Mouse (Mus musculus) splenic B cell, adult 2 months (primary cell): ENCODE results near the gene Rhog.

ENCODE experiments used
- DNase-seq: peaks from one replicate; pipeline ENCODE4 v3.0.0-alpha.2; 2011; ENCODE audit warnings: low read depth, low spot score
- H3K27me3 ChIP-seq: 2 replicates; pipeline ENCODE4 v1.6.1; 2012; ENCODE audit warnings: mild to moderate bottlenecking, low read length, moderate library complexity, mixed read lengths; ENCODE audit not compliant: control insufficient read depth, poor library complexity, insufficient read depth, severe bottlenecking
- H3K36me3 ChIP-seq: 2 replicates; pipeline ENCODE4 v1.6.1; 2012; ENCODE audit warnings: mild to moderate bottlenecking, low read length, moderate library complexity, mixed read lengths; ENCODE audit not compliant: control insufficient read depth, poor library complexity, insufficient read depth, severe bottlenecking

The Rhog gene

DNA sequence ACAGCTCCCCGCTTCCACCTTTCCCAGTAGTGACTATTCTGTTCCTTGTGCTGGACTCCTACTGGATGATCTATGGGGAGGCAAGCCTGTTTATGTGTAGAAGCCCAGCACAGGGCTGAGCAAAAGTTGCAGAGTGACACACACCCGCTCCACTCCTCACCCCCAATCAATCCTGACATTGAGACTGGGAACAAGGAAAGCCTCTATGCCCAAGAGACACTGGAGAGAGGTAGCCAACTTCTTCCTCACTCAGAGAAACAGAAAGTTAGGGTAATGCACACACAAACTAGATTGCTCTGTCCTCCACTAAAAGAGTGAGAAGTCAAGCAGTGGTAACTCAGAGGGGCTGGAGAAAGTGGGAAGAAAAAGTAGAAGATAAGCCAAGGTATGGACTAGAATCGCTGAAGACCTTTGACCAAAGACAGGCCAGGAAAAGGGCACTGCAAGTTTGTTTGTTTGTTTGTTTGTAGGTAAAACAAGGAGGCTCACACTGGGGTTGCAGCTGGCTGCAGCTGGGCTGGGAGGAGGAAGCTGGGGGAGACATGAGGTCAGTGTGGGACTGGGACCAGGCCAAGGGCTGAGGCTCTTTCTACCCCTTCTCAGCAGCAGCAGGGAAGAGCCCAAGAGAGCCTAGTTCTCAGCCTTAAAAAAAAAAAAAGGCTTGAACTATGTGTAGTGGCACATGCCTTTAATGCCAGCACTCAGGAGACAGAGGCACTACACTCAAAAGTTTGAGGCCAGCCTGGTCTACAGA lies 10.9 kb downstream of the Rhog start:
- no peaks in the 10 kb centered on the region for H3K27me3 ChIP-seq
- H3K36me3 ChIP-seq: peaks cover 2% of the 10 kb centered on the region
- DNase-seq: no peak

DNA sequence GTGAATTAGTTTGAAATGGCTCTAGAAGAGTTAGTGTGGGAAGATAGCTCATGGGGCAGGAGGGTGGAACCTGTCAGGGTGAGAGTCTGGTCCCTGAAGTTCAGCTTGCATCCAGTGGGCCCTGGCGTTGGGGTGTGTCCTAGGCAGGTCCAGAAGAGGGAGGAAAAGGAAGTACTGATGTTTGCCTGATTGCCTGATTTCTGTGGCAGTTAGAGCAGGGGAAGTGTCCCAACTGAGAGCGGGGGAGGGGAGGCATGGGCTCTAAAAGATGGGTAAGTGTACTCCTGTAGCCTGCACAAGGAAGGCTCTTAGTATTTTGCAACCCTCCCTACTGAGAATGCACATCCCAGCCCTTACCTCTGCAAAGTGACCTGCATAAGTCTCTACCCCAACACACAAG lies 12.0 kb downstream of the Rhog start:
- Histone ChIP-seq H3K36me3 (peaks cover 2% of the 10 kb centered on the region), H3K27me3 (no peaks in the 10 kb centered on the region)
- peak; percentile 41 for DNase-seq

DNA sequence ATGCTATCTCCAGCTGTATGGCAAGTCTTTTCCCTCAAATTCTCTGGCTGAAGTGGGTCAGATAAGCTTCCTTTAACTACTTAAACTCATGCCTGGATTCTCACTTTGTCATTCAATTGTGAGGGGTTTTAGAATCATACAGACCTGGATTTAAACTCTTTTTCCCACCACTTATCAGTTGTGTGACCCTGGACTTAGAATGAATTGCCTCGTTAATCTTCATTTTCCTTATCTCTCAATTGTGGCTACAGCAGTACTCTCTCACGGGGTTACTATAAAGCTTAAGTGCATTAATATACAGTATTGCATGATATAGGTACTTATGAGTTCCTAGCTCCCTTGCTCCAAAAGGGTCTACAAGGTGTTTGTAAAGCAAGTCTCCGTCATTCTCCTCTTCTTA lies 12.9 kb downstream of the Rhog start:
- DNase-seq: no peak
- Histone ChIP-seq H3K27me3 (no peaks in the 10 kb centered on the region), H3K36me3 (peaks cover 2% of the 10 kb centered on the region)

DNA sequence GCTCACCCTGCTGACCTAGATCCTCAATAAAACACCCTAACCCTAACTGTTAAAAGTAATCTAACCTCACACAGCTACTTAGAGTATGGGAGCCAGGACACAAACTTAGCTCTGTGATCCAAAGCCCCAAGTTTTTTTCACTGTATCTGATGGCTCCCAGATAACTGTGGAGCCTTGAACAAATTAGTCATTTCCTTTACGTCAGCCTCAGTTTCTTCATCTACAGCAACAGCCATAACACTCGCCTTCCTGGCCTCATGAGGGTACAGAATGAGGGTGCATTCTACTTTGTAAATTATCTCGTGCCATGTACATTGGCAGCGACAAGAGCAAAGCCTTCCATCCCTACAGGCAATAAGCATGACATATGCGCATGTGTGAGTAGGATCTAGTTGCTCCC lies 13.5 kb downstream of the Rhog start:
- H3K27me3 ChIP-seq: no peaks in the 10 kb centered on the region
- peaks cover 5% of the 10 kb centered on the region for H3K36me3 ChIP-seq
- no peak for DNase-seq

DNA sequence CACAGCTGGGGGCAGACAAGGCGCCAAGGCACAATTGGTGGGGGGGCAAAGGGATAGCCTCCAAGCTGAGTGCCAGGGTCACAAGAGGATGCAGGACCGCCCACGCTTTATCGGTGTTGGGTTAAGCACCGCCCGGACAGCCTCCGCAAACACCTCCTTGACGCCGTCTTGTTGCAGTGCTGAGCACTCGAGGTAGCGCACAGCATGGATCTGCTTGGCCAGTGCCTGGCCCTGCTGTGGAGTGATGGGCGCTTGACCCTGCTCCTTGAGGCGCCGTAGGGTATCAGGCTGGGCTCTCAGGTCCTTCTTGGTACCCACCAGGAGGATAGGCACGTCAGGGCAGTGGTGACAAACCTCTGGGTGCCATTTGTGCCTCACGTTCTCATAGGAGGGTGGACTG lies 16.3 kb downstream of the Rhog start:
- no peak for DNase-seq
- H3K27me3 ChIP-seq: no peaks in the 10 kb centered on the region
- peaks cover 6% of the 10 kb centered on the region for H3K36me3 ChIP-seq

DNA sequence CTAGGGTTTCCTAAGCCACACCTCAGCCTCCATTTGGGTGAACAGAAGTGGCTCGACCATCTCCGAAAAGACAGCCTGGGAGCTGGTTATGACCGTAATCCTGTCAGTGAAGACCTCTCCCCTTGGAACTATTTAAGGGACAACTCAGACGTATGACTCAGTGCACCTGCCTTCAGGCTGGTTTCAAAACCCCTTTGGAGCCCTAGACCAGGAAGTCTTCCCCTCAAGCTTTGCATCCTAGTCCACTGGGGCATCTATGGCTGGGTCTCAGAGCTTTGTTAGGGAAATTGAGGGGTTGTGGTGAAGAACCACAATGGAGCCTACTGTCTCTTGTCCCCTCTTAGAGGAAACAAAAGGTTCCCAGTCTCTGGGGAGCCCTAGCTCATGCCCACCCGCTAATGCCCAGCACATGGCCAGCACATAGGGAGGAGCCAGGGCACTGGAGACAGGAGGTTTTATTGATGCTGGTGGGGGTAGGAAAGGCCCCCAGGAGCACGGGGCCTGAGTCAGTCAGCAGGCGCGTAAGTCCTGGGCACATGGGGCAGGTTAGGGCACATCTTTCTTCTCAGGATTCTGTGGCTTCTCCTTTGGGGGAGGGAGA lies 17.1 kb downstream of the Rhog start:
- Histone ChIP-seq H3K36me3 (peaks cover 6% of the 10 kb centered on the region), H3K27me3 (no peaks in the 10 kb centered on the region)
- DNase-seq: no peak

DNA sequence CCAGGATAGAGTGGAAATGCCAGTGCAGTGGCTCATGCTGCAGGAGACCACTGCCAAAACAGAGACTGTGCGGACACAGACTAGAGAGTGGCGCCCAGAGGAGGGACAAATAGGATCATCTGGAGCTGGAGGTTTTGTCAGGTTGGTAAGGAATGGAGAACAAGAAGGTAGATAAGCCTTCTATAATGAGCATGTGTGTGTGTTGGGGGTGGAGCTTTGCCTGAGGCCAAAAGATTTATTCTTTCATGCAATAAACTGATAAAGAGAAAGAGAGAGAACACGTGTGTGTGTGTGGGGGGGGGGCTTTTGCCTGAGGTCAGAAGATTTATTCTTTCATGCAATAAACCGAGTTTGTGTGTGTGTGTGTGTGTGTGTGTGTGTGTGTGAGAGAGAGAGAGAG lies 22.8 kb downstream of the Rhog start:
- no peak for DNase-seq
- Histone ChIP-seq H3K27me3 (no peaks in the 10 kb centered on the region), H3K36me3 (peaks cover 6% of the 10 kb centered on the region; the same call in 1 of the 2 replicates)

DNA sequence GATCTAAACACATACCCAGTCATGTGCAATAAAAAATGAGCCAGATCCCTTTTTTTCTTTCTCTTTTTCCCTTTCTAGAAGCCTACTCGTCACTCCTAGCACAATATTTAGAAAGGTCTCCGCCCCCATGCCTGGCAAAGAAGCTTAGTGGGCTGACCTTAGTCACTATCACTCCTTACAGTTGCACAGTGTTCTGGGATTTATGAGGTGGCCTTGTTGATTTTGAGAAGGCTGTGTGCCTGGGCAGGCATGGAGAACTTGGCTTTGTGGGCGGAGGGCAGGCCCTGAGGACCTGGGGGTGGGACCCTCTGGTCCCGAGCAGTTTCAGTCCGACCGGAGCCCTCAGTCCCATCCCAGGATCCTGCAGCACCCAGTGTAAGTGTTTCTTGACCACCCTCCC lies 26.0 kb downstream of the Rhog start:
- DNase-seq: no peak
- Histone ChIP-seq H3K36me3 (0 out of 2 replicates have a peak, but pooled peaks cover 2% of the 10 kb centered on the region), H3K27me3 (no peaks in the 10 kb centered on the region)

DNA sequence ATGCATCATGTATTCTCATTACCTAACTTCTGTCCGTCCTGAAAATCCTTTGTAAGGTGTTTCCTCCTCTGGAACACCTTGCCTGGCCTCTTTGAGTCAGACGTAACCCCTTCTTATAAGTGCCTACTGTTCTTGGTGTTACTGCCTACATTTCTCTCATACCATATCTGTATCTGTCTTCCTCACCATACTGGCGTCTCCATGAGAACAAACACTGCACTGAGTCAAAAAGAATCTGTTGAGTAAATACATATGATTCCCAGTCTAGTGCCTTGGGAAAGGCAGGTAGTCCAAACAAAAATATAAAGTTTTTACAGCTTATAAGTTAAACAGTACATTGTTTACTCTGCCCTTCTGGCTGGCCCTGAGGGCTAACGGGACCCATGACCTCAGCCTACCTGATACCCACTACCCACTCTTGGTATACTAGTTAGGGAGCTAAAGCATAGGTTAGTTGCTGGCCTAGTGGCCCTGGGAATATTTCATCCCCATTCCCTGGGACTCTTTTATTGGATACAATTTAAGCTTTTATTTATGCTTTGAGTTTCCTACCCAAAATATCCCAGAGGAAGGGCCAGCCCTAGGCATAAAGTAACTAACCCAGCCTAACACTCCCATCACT lies 27.7 kb downstream of the Rhog start:
- no peaks in the 10 kb centered on the region for H3K27me3 ChIP-seq
- DNase-seq: no peak
- 0 out of 2 replicates have a peak, but pooled peaks cover 2% of the 10 kb centered on the region for H3K36me3 ChIP-seq

DNA sequence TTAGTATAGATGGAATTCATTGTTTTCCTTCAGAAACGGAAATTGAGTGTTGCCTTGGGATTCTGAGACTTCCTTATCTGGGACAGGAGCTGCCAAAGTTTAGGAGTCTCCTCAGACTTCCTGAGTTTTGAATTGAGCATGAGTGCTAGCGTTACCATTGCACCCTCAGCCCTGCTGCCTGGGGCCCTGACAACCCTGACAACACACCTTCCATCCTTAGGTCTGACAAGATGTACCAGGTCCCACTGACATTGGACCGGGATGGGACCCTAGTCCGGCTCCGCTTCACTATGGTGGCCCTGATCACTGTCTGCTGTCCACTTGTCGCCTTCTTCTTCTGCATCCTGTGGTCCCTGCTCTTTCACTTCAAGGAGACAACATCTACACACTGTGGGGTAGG lies 29.8 kb downstream of the Rhog start:
- Histone ChIP-seq H3K27me3 (no peaks in the 10 kb centered on the region), H3K36me3 (0 out of 2 replicates have a peak, but pooled peaks cover under 1% of the 10 kb centered on the region)
- no peak for DNase-seq

DNA sequence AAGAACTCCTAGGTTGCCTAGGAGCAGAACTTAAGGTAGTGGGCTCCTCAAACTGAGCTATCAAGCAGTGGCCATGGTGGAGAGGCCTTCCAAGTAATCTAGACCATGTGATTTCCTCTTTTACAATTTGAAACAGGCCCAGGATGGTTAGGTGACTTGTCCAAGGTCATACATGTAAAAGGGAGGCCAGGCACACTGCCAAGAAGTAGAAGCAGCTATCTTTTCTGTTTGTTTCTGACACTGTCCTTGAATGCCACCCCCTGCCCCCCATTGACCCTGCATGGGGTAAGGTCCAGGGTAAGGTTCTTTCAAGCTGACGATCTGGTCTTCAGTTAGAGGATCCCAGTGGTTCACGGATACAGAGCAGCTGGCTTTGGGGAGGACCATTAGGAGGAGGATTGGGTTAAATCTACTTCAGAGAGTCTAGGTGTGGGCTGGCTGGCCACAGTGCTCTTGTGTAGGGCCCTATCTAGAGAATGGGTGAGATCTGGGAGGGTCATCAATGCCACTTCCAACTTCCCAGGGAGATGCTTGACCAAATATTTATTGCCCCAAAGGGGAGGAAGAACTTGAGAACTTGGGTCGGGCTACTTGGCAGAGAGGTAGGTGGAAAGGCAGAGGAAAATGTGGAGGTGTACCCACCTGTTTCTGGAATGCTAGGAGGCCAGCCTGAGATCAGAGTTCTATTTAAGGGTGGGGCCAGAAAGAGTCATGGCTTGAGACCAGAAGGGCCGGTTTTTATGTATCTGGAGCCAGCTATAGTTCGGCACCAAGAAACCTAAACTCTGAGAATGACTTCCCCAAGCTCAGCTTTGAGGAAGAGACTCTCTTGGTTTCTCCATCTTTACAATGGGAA lies 31.7 kb downstream of the Rhog start:
- DNase-seq: no peak
- no peaks in the 10 kb centered on the region for H3K27me3 ChIP-seq
- no peaks in the 10 kb centered on the region for H3K36me3 ChIP-seq

DNA sequence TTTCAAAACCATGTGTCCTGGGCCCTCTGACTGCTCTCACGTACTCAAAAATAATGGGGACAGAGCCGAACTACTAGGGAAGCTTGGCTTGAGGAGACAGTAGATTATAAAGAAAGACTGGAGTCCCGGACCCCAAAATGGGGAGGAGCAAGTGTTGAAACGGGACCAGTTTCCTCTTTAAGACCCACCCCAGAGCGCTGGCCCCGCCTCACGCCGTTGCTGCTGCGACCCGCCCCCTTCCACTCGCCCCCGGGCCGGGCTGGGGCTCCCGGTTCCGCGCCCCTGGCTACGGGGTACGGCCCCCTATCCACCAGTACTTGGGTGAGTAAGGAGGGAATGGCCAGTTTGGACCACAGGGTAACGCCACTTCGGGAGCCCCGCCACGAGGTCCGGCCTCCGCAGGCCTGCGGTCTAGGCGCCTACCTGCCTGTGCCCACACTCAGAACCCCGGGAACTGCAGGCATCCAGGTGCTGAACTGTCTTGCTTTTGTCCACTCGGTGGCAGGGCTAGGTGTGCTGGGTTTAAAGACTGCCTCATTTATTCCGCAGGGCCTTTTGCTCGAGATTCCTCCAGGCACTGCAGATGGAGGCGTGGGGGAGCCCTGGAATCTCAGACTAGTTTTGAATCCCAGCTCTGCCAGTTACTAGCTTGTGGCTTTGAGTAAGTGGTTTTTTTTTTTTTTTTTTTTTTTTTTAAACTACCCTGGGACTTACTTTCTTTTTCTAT lies 32.9 kb downstream of the Rhog start:
- Histone ChIP-seq H3K36me3 (no peaks in the 10 kb centered on the region), H3K27me3 (no peaks in the 10 kb centered on the region)
- peak; percentile 55 for DNase-seq

DNA sequence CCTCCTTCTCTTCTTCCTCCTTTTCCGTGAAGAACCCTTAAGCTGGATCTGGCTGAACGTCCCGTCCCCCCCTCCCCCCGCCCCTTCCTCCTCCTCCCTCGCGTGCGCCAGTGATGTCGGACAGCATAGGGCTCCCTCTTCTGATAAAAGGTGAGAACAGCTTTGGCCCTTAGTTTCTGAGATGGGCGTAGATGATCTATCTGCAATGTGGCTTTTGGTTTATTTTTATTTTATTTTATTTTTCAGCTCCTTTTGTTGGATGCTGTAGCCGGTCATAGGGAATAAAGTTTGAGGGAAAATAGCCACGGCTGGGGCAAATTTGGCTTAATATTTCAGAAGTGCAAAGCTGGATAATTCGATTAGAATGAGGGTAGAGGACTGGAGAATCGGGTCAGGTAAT lies 33.5 kb downstream of the Rhog start:
- Histone ChIP-seq H3K27me3 (no peaks in the 10 kb centered on the region), H3K36me3 (no peaks in the 10 kb centered on the region)
- peak; percentile 75 for DNase-seq

DNA sequence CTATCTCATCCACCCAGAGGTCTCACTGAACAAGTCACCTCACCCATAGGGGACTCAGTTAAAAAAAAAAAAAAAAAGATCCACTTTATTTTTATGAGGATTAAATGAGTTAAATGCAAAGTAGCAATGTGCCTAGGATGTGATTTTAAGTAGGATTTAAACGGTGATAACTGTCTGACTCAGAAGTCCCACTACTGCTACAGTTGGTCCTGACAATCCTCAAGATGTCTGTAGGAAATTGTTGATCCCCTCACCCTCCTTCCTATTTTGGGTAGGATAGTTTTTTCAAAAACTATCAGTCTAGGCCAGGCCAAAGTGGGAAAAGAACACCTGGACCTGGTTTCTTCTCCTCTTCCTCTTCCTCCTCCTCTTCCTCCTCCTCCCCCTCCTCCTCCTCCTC lies 34.0 kb downstream of the Rhog start:
- H3K27me3 ChIP-seq: no peaks in the 10 kb centered on the region
- no peak for DNase-seq
- no peaks in the 10 kb centered on the region for H3K36me3 ChIP-seq
